Mouse (Mus musculus): Measurements from ENCODE around the gene Kitl. TPM values are rescaled to one million over a fixed set of nuclear protein-coding genes. Genes with fewer than 3 reads are reported as not detected.

Kitl gene
- total and polyA plus RNA-seq, 2 experiments = 2.4 to 2.5 TPM

DNA sequence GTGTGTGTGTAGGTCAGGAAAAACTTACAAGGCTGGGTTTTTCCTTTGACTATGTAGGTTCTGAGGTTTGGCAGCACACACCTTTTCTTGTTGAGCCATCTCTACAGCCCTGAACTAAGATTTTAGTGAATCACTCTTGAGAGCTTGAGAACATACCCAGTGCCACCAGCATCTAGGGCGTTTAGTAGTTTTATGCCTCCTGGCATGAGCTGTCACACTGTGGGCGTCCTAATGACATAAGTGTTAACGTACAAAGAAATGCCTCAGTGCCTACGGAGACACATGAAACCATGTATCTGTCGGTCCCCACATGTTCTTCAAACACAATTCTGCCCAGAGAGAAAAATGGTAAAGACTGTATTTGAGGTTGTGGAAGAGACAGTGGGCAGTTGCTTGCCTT is 15.0 kb downstream of the Kitl start:
- Histone ChIP-seq H3K79me2 (ENCODE audit: control insufficient read depth, insufficient read depth, low read length) (no peaks in the 10 kb centered on the region), H3K9ac (ENCODE audit: low read depth, low read length) (no peak overlapping the region), H3K27me3 (ENCODE audit: control insufficient read depth, insufficient read depth, low read length) (no peaks in the 10 kb centered on the region), H3K27ac (replicated peaks; ENCODE audit: insufficient read depth, low read depth, low read length) (no peak overlapping the region), H3K4me3 (ENCODE audit: insufficient read depth, low read depth, low read length) (no peak overlapping the region), H3K36me3 (ENCODE audit: control insufficient read depth, insufficient read depth, low read length) (no peaks in the 10 kb centered on the region), H3K4me1 (ENCODE audit: control insufficient read depth, insufficient read depth, low read length) (no peaks in the 10 kb centered on the region)
- WGBS = 93% methylated on average over 5 of the region's 5 CpGs
- no peak for DNase-seq (ENCODE audit: extremely low read depth, low read depth, low spot score)
- TF ChIP-seq POLR2A (IDR thresholded peaks at IDR 0.05; ENCODE audit: extremely low read depth, insufficient read depth, low read length) = no peak
- TF ChIP-seq CTCF (IDR thresholded peaks at IDR 0.05; ENCODE audit: low read depth, low read length) = no peak

GRCm38 (mm10) chr10:100030980-100031516 is 15.6 kb downstream of the Kitl start:
- no peaks in the 10 kb centered on the region for H3K4me1 ChIP-seq (ENCODE audit: control insufficient read depth, insufficient read depth, low read length)
- no peak for DNase-seq (ENCODE audit: extremely low read depth, low read depth, low spot score)
- H3K36me3 ChIP-seq (ENCODE audit: control insufficient read depth, insufficient read depth, low read length) = no peaks in the 10 kb centered on the region
- no peak overlapping the region for H3K27ac ChIP-seq (replicated peaks; ENCODE audit: insufficient read depth, low read depth, low read length)
- no peaks in the 10 kb centered on the region for H3K79me2 ChIP-seq (ENCODE audit: control insufficient read depth, insufficient read depth, low read length)
- TF ChIP-seq POLR2A (IDR thresholded peaks at IDR 0.05; ENCODE audit: extremely low read depth, insufficient read depth, low read length) (no peak), CTCF (IDR thresholded peaks at IDR 0.05; ENCODE audit: low read depth, low read length) (no peak)
- H3K9ac ChIP-seq (ENCODE audit: low read depth, low read length) = no peak overlapping the region
- H3K4me3 ChIP-seq (ENCODE audit: insufficient read depth, low read depth, low read length) = no peak overlapping the region
- WGBS = 72% methylated on average over 12 of the region's 12 CpGs
- no peaks in the 10 kb centered on the region for H3K27me3 ChIP-seq (ENCODE audit: control insufficient read depth, insufficient read depth, low read length)

DNA sequence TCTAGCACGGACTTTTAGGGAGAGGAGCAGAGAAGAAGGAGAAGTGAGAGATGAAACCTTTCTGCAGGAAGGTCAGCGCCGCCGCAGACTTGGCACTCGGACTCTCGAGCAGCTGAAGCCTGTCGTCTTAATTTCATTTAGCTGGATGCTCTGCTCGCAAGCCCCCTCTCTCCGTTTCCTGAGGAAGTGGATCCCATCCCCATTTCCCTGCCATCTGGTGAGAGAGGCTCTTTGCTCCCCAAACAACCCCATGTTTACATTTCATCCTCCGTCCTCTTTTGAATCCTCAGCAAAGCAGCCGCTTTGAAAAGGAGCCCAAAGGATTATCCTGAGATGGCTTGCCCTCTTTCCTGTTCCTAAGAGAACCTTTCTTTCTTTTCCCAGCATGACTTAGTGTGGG is 16.2 kb downstream of the Kitl start:
- Histone ChIP-seq H3K79me2 (ENCODE audit: control insufficient read depth, insufficient read depth, low read length) (no peaks in the 10 kb centered on the region), H3K9ac (ENCODE audit: low read depth, low read length) (no peak overlapping the region), H3K27ac (replicated peaks; ENCODE audit: insufficient read depth, low read depth, low read length) (no peak overlapping the region), H3K36me3 (ENCODE audit: control insufficient read depth, insufficient read depth, low read length) (no peaks in the 10 kb centered on the region), H3K4me3 (ENCODE audit: insufficient read depth, low read depth, low read length) (no peak overlapping the region), H3K27me3 (ENCODE audit: control insufficient read depth, insufficient read depth, low read length) (no peaks in the 10 kb centered on the region), H3K4me1 (ENCODE audit: control insufficient read depth, insufficient read depth, low read length) (no peaks in the 10 kb centered on the region)
- 5% methylated on average over 11 of the region's 11 CpGs for WGBS
- DNase-seq (ENCODE audit: extremely low read depth, low read depth, low spot score) = no peak
- no peak for TF ChIP-seq CTCF (IDR thresholded peaks at IDR 0.05; ENCODE audit: low read depth, low read length)
- no peak for TF ChIP-seq POLR2A (IDR thresholded peaks at IDR 0.05; ENCODE audit: extremely low read depth, insufficient read depth, low read length)

- H3K9ac ChIP-seq (ENCODE audit: low read depth, low read length) = no peak overlapping the region
- no peaks in the 10 kb centered on the region for H3K36me3 ChIP-seq (ENCODE audit: control insufficient read depth, insufficient read depth, low read length)
- no peaks in the 10 kb centered on the region for H3K4me1 ChIP-seq (ENCODE audit: control insufficient read depth, insufficient read depth, low read length)
- H3K4me3 ChIP-seq (ENCODE audit: insufficient read depth, low read depth, low read length) = no peak overlapping the region
- WGBS = 76% methylated on average over 3 of the region's 3 CpGs
- H3K79me2 ChIP-seq (ENCODE audit: control insufficient read depth, insufficient read depth, low read length) = no peaks in the 10 kb centered on the region
- H3K27ac ChIP-seq (replicated peaks; ENCODE audit: insufficient read depth, low read depth, low read length) = no peak overlapping the region
- peak; percentile 33 for DNase-seq (ENCODE audit: extremely low read depth, low read depth, low spot score)
- no peaks in the 10 kb centered on the region for H3K27me3 ChIP-seq (ENCODE audit: control insufficient read depth, insufficient read depth, low read length)
- TF ChIP-seq CTCF (IDR thresholded peaks at IDR 0.05; ENCODE audit: low read depth, low read length) = no peak
- no peak for TF ChIP-seq POLR2A (IDR thresholded peaks at IDR 0.05; ENCODE audit: extremely low read depth, insufficient read depth, low read length)
Observed at GRCm38 (mm10) chr10:100032566-100032965, 17.1 kb downstream of the Kitl start.

GRCm38 (mm10) chr10:100036021-100036420 is 20.6 kb downstream of the Kitl start:
- no peaks in the 10 kb centered on the region; the same call in 1 of the 2 replicates for H3K79me2 ChIP-seq (ENCODE audit: control insufficient read depth, insufficient read depth, low read length)
- DNase-seq (ENCODE audit: extremely low read depth, low read depth, low spot score) = no peak
- H3K27ac ChIP-seq (replicated peaks; ENCODE audit: insufficient read depth, low read depth, low read length) = no peak overlapping the region
- no peaks in the 10 kb centered on the region for H3K36me3 ChIP-seq (ENCODE audit: control insufficient read depth, insufficient read depth, low read length)
- TF ChIP-seq CTCF (IDR thresholded peaks at IDR 0.05; ENCODE audit: low read depth, low read length) = no peak
- no peak for TF ChIP-seq POLR2A (IDR thresholded peaks at IDR 0.05; ENCODE audit: extremely low read depth, insufficient read depth, low read length)
- H3K9ac ChIP-seq (ENCODE audit: low read depth, low read length) = no peak overlapping the region
- H3K4me1 ChIP-seq (ENCODE audit: control insufficient read depth, insufficient read depth, low read length) = peaks cover 1% of the 10 kb centered on the region; the same call in 1 of the 2 replicates
- H3K27me3 ChIP-seq (ENCODE audit: control insufficient read depth, insufficient read depth, low read length) = no peaks in the 10 kb centered on the region
- no peak overlapping the region for H3K4me3 ChIP-seq (ENCODE audit: insufficient read depth, low read depth, low read length)
- 80% methylated on average over 4 of the region's 4 CpGs for WGBS

GRCm38 (mm10) chr10:100038342-100038898 is 23.0 kb downstream of the Kitl start:
- peak; percentile 24 for DNase-seq (ENCODE audit: extremely low read depth, low read depth, low spot score)
- no peaks in the 10 kb centered on the region for H3K27me3 ChIP-seq (ENCODE audit: control insufficient read depth, insufficient read depth, low read length)
- no peak overlapping the region for H3K4me3 ChIP-seq (ENCODE audit: insufficient read depth, low read depth, low read length)
- 50% methylated on average over 12 of the region's 12 CpGs for WGBS
- H3K9ac ChIP-seq (ENCODE audit: low read depth, low read length) = no peak overlapping the region
- peaks cover 1% of the 10 kb centered on the region; the same call in 1 of the 2 replicates for H3K4me1 ChIP-seq (ENCODE audit: control insufficient read depth, insufficient read depth, low read length)
- H3K36me3 ChIP-seq (ENCODE audit: control insufficient read depth, insufficient read depth, low read length) = no peaks in the 10 kb centered on the region
- H3K27ac ChIP-seq (replicated peaks; ENCODE audit: insufficient read depth, low read depth, low read length) = no peak overlapping the region
- no peak for TF ChIP-seq CTCF (IDR thresholded peaks at IDR 0.05; ENCODE audit: low read depth, low read length)
- no peak for TF ChIP-seq POLR2A (IDR thresholded peaks at IDR 0.05; ENCODE audit: extremely low read depth, insufficient read depth, low read length)
- no peaks in the 10 kb centered on the region; the same call in 1 of the 2 replicates for H3K79me2 ChIP-seq (ENCODE audit: control insufficient read depth, insufficient read depth, low read length)
